Mouse (Mus musculus): Measurements from ENCODE around the gene Srsf9. TPM values are rescaled to one million over a fixed set of nuclear protein-coding genes. Genes with fewer than 3 reads are reported as not detected.

Srsf9 gene
- polyA plus RNA-seq, 1 experiment from 2014 or later, result 246 TPM

Other genes starting within 250 kb of the Srsf9 start
- 36.8 and 48.3 TPM in 2 replicates for gene Gm10401, start 228.9 kb upstream of the Srsf9 start, polyA plus RNA-seq (2015; fragmentation: Nextera tagmentation; extraction: Ambion mirVana)
- gene Acads, start 207.8 kb upstream of the Srsf9 start, polyA plus RNA-seq (2015; fragmentation: Nextera tagmentation; extraction: Ambion mirVana), result 45.6 and 52.8 TPM in 2 replicates
- gene Unc119b, start 192.2 kb upstream of the Srsf9 start, polyA plus RNA-seq (2015; fragmentation: Nextera tagmentation; extraction: Ambion mirVana), result 34.8 and 36.9 TPM in 2 replicates
- 89.3 and 97.9 TPM in 2 replicates for gene Mlec, start 169.0 kb upstream of the Srsf9 start, polyA plus RNA-seq (2015; fragmentation: Nextera tagmentation; extraction: Ambion mirVana)
- 1.2 and 1.3 TPM in 2 replicates for gene Cabp1, start 132.8 kb upstream of the Srsf9 start, polyA plus RNA-seq (2015; fragmentation: Nextera tagmentation; extraction: Ambion mirVana)
- gene Pop5, start 91.3 kb upstream of the Srsf9 start, polyA plus RNA-seq (2015; fragmentation: Nextera tagmentation; extraction: Ambion mirVana), result 96.2 and 97.1 TPM in 2 replicates
- 108 and 135 TPM in 2 replicates for gene Rnf10, start 54.3 kb upstream of the Srsf9 start, polyA plus RNA-seq (2015; fragmentation: Nextera tagmentation; extraction: Ambion mirVana)
- 36.4 and 43.7 TPM in 2 replicates for gene Coq5, start 47.5 kb upstream of the Srsf9 start, polyA plus RNA-seq (2015; fragmentation: Nextera tagmentation; extraction: Ambion mirVana)
- 1,678 and 1,810 TPM in 2 replicates for gene Dynll1, start 26.2 kb upstream of the Srsf9 start, polyA plus RNA-seq (2015; fragmentation: Nextera tagmentation; extraction: Ambion mirVana)
- 25.3 and 27.6 TPM in 2 replicates for gene Gatc, start 14.0 kb downstream of the Srsf9 start, polyA plus RNA-seq (2015; fragmentation: Nextera tagmentation; extraction: Ambion mirVana)
- gene Triap1, start 14.0 kb downstream of the Srsf9 start, polyA plus RNA-seq (2015; fragmentation: Nextera tagmentation; extraction: Ambion mirVana), result 60.6 and 66.9 TPM in 2 replicates
- gene Cox6a1, start 21.8 kb downstream of the Srsf9 start, polyA plus RNA-seq (2015; fragmentation: Nextera tagmentation; extraction: Ambion mirVana), result 800 and 820 TPM in 2 replicates
- gene Msi1, start 102.4 kb downstream of the Srsf9 start, polyA plus RNA-seq (2015; fragmentation: Nextera tagmentation; extraction: Ambion mirVana), result 8.2 and 8.4 TPM in 2 replicates
- gene Pla2g1b, start 139.1 kb downstream of the Srsf9 start, polyA plus RNA-seq (2015; fragmentation: Nextera tagmentation; extraction: Ambion mirVana), result not detected in 2 replicates
- 24.9 and 26.5 TPM in 2 replicates for gene Sirt4, start 157.5 kb downstream of the Srsf9 start, polyA plus RNA-seq (2015; fragmentation: Nextera tagmentation; extraction: Ambion mirVana)
- gene Pxn, start 179.5 kb downstream of the Srsf9 start, polyA plus RNA-seq (2015; fragmentation: Nextera tagmentation; extraction: Ambion mirVana), result 52.6 and 55.7 TPM in 2 replicates
- gene Rplp0, start 232.3 kb downstream of the Srsf9 start, polyA plus RNA-seq (2015; fragmentation: Nextera tagmentation; extraction: Ambion mirVana), result 1,505 and 1,752 TPM in 2 replicates
- gene Gcn1l1, start 238.1 kb downstream of the Srsf9 start, polyA plus RNA-seq (2015; fragmentation: Nextera tagmentation; extraction: Ambion mirVana), result 32.9 and 36.3 TPM in 2 replicates

Data from limb, embryonic 15.5 days (tissue).